Mouse (Mus musculus) limb, embryonic 14.5 days (tissue): Measurements from ENCODE around the gene Abcf2. TPM values are rescaled to one million over a fixed set of nuclear protein-coding genes. Genes with fewer than 3 reads are reported as not detected.

Source experiments
- ATAC-seq: fragments of 200-750 bp; cut with Nextera tagmentation; 2 replicates; pipeline ENCODE4 v1.8.0; 2017; ENCODE audit warnings: low read depth, moderate number of reproducible peaks, moderate TSS enrichment; ENCODE audit not compliant: low FRiP score
- DNase-seq: peaks from one replicate; pipeline ENCODE4 v3.0.0-alpha.2; 2015; ENCODE audit warnings: low spot score
- H3K27ac ChIP-seq: fragments of 300-500 bp; sonication (generic); replicated peaks from 2 replicates; pipeline ENCODE4 v1.5.1; 2014; ENCODE audit warnings: low read depth, mild to moderate bottlenecking, low read length, moderate library complexity, mixed read lengths
- H3K27me3 ChIP-seq: fragments of 300-500 bp; sonication (generic); 2 replicates; pipeline ENCODE4 v1.6.1; 2014; ENCODE audit warnings: low read length, mixed read lengths; ENCODE audit not compliant: control insufficient read depth, insufficient read depth
- H3K36me3 ChIP-seq: fragments of 300-500 bp; sonication (generic); 2 replicates; pipeline ENCODE4 v1.6.1; 2014; ENCODE audit warnings: mild to moderate bottlenecking, low read length, moderate library complexity, mixed read lengths; ENCODE audit not compliant: control insufficient read depth, insufficient read depth
- H3K4me1 ChIP-seq: fragments of 300-500 bp; sonication (generic); 2 replicates; pipeline ENCODE4 v1.6.1; 2014; ENCODE audit warnings: antibody characterized with exemption, low read length, mixed read lengths; ENCODE audit not compliant: control insufficient read depth, insufficient read depth
- H3K4me2 ChIP-seq: fragments of 300-500 bp; sonication (generic); replicated peaks from 2 replicates; pipeline ENCODE4 v1.6.1; 2014; ENCODE audit warnings: low read depth, mild to moderate bottlenecking, low read length, moderate library complexity; ENCODE audit not compliant: severe bottlenecking
- H3K4me3 ChIP-seq: fragments of 300-500 bp; sonication (generic); replicated peaks from 2 replicates; pipeline ENCODE4 v1.5.1; 2014; ENCODE audit warnings: low read length
- H3K9ac ChIP-seq: fragments of 300-500 bp; sonication (generic); 2 replicates; pipeline ENCODE4 v1.6.1; 2014; ENCODE audit warnings: mild to moderate bottlenecking, low read depth, low read length, moderate library complexity; ENCODE audit not compliant: severe bottlenecking
- H3K9me3 ChIP-seq: fragments of 300-500 bp; sonication (generic); 2 replicates; pipeline ENCODE4 v1.6.1; 2016; ENCODE audit warnings: low read length; ENCODE audit not compliant: control insufficient read depth
- POLR2A ChIP-seq: fragments of 200-500 bp; IDR thresholded peaks from 2 replicates; pipeline ENCODE4 v1.8.0; 2012; ENCODE audit warnings: inconsistent platforms, mild to moderate bottlenecking, moderate library complexity, borderline replicate concordance; ENCODE audit not compliant: insufficient read depth, insufficient read length; ENCODE audit errors: extremely low read depth
- WGBS: fragments of 180-500 bp; shearing (Covaris S2); extraction: QIAGEN DNeasy Blood & Tissue Kit; methylation state at CpG from one replicate; pipeline ENCODE4 v1.1.7; 2014; 5-methylcytosine and 5-hydroxymethylcytosine counted together
- polyA plus RNA-seq, 2 experiments: library from polyadenylated mRNA; depleted of rRNA in 1 of 2; stranded (reverse) in 1 of 2; unstranded in 1 of 2; fragments of >200 nt; fragmentation: Nextera tagmentation in 1 of 2; extraction: Ambion mirVana in 1 of 2; gene quantifications; 2 replicates each; pipeline versions ENCODE4 v1.2.1 to v1.2.3; 2012 to 2014

The Abcf2 gene
- polyA plus RNA-seq, 2 experiments = 81.0 to 94.3 TPM

GRCm38 (mm10) chr5:24604656-24605100, 27.4 kb upstream of the Abcf2 start:
- Histone ChIP-seq H3K4me3 (peak overlapping the region; percentile 66), H3K27me3 (no peaks in the 10 kb centered on the region), H3K4me2 (peak overlapping the region; percentile 91), H3K4me1 (peaks cover 41% of the 10 kb centered on the region), H3K9ac (peak overlapping the region; percentile 86), H3K27ac (peak overlapping the region; percentile 96), H3K36me3 (no peaks in the 10 kb centered on the region), H3K9me3 (no peaks in the 10 kb centered on the region)
- ATAC-seq (peak; percentile 74), DNase-seq (peak; percentile 84)
- TF ChIP-seq POLR2A = 0 out of 2 replicates have a peak, but pooled peaks have one; percentile 66
- WGBS = 5% methylated on average over 38 of the region's 46 CpGs

- peaks cover 46% of the 10 kb centered on the region for H3K4me1 ChIP-seq
- no peak for TF ChIP-seq POLR2A
- H3K27me3 ChIP-seq = no peaks in the 10 kb centered on the region
- DNase-seq = no peak
- H3K4me3 ChIP-seq = peak overlapping the region; percentile 66
- no peaks in the 10 kb centered on the region for H3K36me3 ChIP-seq
- no peaks in the 10 kb centered on the region for H3K9me3 ChIP-seq
- H3K4me2 ChIP-seq = peak overlapping the region; percentile 91
- peak overlapping the region; percentile 96 for H3K27ac ChIP-seq
- peak overlapping the region; percentile 86 for H3K9ac ChIP-seq
- ATAC-seq = no peak
- WGBS = 20% methylated on average over 11 of the region's 12 CpGs
Observed at GRCm38 (mm10) chr5:24604080-24604655, 26.9 kb upstream of the Abcf2 start.

- TF ChIP-seq POLR2A = no peak
- Histone ChIP-seq H3K4me1 (peaks cover 51% of the 10 kb centered on the region), H3K9me3 (no peaks in the 10 kb centered on the region), H3K27ac (peak overlapping the region; percentile 100), H3K9ac (no peak overlapping the region), H3K27me3 (no peaks in the 10 kb centered on the region), H3K4me2 (peak overlapping the region; percentile 95), H3K36me3 (no peaks in the 10 kb centered on the region), H3K4me3 (peak overlapping the region; percentile 76; the same call in 1 of the 2 replicates)
- WGBS = 55% methylated on average over 8 of the region's 8 CpGs
- no peak for DNase-seq
- ATAC-seq = no peak
Observed at GRCm38 (mm10) chr5:24603431-24604010, 26.3 kb upstream of the Abcf2 start.

- DNase-seq (peak; percentile 85), ATAC-seq (peak; percentile 36)
- peak overlapping the region; percentile 91 for H3K9ac ChIP-seq
- H3K27ac ChIP-seq = peak overlapping the region; percentile 100
- H3K4me3 ChIP-seq = peak overlapping the region; percentile 76
- H3K4me2 ChIP-seq = peak overlapping the region; percentile 95
- TF ChIP-seq POLR2A = no peak; the same call in 1 of the 2 replicates
- H3K27me3 ChIP-seq = no peaks in the 10 kb centered on the region
- WGBS = 2% methylated on average over 16 of the region's 16 CpGs
- H3K9me3 ChIP-seq = no peaks in the 10 kb centered on the region
- peaks cover 58% of the 10 kb centered on the region for H3K4me1 ChIP-seq
- no peaks in the 10 kb centered on the region for H3K36me3 ChIP-seq
Observed at GRCm38 (mm10) chr5:24602751-24603343, 25.6 kb upstream of the Abcf2 start.

GRCm38 (mm10) chr5:24601911-24602750, 24.9 kb upstream of the Abcf2 start:
- peak overlapping the region; percentile 91 for H3K9ac ChIP-seq
- no peaks in the 10 kb centered on the region for H3K36me3 ChIP-seq
- peaks cover 62% of the 10 kb centered on the region for H3K4me1 ChIP-seq
- TF ChIP-seq POLR2A = 0 out of 2 replicates have a peak, but pooled peaks have one; percentile 29
- H3K4me2 ChIP-seq = peak overlapping the region; percentile 95
- 2% methylated on average over 65 of the region's 73 CpGs for WGBS
- DNase-seq = peak; percentile 81
- peak overlapping the region; percentile 100 for H3K27ac ChIP-seq
- peak overlapping the region; percentile 76 for H3K4me3 ChIP-seq
- no peaks in the 10 kb centered on the region for H3K9me3 ChIP-seq
- H3K27me3 ChIP-seq = no peaks in the 10 kb centered on the region
- peak; percentile 42 for ATAC-seq
